Mouse (Mus musculus): ENCODE measurements at regions not wholly inside any gene's neighbourhood (a gene's known extent, or its start where the extent isn't known, plus 50 kb on each side); places are given as distances from the start of the nearest gene placed in this dataset.
A peak's percentile ranks its signal among the peaks of the same experiment; 100 is the strongest.

- no peak for DNase-seq (ENCODE audit: low spot score in 2 of 2)
- intact Hi-C loops (cut with DNase I): no loop called here
Observed at GRCm38 (mm10) chr6:93410416-93411076, 467.3 kb upstream of the Adamts9 start.

DNA sequence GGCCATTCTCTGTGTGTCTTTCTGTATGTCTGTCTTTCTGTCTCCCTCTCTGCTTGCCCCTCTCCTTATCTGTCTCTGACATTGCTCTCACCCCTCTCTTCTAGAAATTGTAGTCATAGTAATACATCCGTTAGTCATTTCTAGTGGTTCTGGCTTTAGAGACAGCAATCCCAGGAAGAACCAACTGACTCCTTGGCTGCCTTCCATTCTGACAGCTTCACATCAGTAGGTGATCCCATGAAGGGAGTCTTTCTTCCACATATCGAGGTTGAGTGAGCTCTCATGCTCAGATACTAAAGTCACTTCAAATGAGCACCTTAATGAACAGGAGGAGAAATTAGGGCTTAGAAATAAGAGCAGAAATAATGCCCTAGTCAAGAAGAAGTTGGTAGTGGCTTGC is 455.3 kb upstream of the Adamts9 start:
- intact Hi-C loops (cut with DNase I): no loop called here
- DNase-seq (ENCODE audit: low spot score in 2 of 2): no peak

DNA sequence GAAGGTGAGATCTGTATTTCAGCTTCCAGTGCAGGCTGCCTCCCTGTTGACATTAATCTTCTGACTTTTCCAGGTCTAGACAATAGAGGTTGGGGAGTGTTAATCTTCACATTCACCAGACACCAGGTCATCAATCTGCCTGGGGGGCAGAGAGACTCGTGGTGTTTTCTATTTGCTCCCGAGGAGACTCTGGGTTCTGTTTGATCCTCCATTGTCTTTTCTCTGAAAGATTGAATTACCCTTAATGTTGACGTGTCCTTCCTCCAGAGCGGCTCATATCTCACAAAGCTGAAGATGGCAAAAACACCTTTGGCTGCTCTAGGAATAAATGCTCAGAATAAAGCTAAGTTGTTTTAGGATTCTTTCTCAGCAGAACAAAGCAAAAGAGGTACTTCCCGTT is 453.8 kb upstream of the Adamts9 start:
- DNase-seq (ENCODE audit: low spot score in 2 of 2): no peak
- intact Hi-C loops (cut with DNase I): no loop called here

DNA sequence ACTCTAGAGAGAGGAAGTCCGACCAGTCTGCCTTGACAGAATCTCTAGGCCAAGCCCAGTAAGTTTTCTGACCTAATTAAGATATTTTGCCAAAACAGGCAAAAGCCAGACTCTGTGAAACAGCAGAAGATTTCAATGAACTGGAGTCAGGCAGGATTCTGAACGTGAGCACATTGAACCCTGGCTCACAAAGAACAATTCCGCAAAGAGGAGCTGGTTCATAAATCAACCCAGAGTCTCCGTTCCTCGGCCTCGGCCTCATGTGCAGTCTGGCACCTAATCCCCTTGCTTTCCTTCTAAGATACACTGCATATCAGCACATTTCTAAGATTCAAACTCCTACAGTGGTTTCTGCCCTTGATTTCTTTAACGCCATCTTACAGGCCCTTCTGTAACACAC is 452.7 kb upstream of the Adamts9 start:
- intact Hi-C loops (cut with DNase I): no loop called here
- no peak for DNase-seq (ENCODE audit: low spot score in 2 of 2)

- peak in 1 of 2 experiments; percentile 22 for DNase-seq (ENCODE audit: low spot score in 2 of 2)
- intact Hi-C loops (cut with DNase I): no loop called here
Observed at GRCm38 (mm10) chr6:93395296-93395695, 452.0 kb upstream of the Adamts9 start.

DNA sequence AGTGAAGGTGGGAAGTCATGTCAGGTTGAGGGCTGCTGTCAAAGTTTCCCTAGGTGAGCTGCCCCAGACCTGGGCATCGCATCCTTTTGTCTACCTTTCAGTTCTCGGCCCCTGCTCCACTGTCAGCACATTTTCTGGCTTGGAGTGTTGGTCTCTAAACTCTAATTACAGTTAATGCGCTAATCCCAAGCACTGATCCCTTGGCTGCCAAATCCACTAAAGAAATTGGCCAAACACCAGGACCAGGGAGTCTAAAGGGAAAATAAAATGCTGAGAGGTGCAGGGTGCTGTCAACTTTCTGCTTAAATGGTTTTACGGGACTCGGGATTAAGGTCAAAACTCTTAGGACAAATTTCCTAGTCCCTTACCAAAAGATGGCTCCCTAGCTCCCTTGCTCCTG is 450.3 kb upstream of the Adamts9 start:
- no peak for DNase-seq (ENCODE audit: low spot score in 2 of 2)
- intact Hi-C loops (cut with DNase I): no loop called here

- DNase-seq (ENCODE audit: low spot score in 2 of 2): no peak
- intact Hi-C loops (cut with DNase I): no loop called here
Observed at GRCm38 (mm10) chr6:93392402-93392801, 449.1 kb upstream of the Adamts9 start.

GRCm38 (mm10) chr6:93391166-93391565 is 447.9 kb upstream of the Adamts9 start:
- no peak for DNase-seq (ENCODE audit: low spot score in 2 of 2)
- intact Hi-C loops (cut with DNase I): no loop called here

GRCm38 (mm10) chr6:93371341-93371740 is 428.0 kb upstream of the Adamts9 start:
- intact Hi-C loops (cut with DNase I): no loop called here
- DNase-seq (ENCODE audit: low spot score in 2 of 2): no peak

DNA sequence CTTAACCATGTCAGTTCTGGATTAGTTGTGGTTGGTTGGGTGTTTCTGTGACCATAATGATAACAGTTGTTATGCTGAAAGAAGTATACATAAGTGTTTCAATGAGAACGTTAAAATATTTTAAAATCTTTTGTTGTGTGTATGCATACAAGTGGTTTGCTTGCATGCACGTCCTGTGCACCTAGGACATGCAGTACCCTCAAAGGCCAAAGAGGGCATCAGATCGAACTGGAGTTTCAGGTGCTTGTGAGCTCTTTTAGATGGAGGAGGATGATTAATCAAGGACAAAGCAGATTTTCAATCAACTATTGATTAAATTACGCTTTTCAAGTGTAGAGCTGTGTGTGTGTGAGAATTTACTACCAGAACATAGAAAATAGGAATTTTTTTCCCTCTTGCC is 420.6 kb upstream of the Adamts9 start:
- DNase-seq (ENCODE audit: low spot score in 2 of 2): no peak

GRCm38 (mm10) chr6:93353353-93354125 is 410.2 kb upstream of the Adamts9 start:
- intact Hi-C loops (cut with DNase I): no loop called here
- DNase-seq (ENCODE audit: low spot score in 2 of 2): no peak

More for the DNA sequence above, 420.6 kb upstream of the Adamts9 start:
- intact Hi-C loops (cut with DNase I): no loop called here

DNA sequence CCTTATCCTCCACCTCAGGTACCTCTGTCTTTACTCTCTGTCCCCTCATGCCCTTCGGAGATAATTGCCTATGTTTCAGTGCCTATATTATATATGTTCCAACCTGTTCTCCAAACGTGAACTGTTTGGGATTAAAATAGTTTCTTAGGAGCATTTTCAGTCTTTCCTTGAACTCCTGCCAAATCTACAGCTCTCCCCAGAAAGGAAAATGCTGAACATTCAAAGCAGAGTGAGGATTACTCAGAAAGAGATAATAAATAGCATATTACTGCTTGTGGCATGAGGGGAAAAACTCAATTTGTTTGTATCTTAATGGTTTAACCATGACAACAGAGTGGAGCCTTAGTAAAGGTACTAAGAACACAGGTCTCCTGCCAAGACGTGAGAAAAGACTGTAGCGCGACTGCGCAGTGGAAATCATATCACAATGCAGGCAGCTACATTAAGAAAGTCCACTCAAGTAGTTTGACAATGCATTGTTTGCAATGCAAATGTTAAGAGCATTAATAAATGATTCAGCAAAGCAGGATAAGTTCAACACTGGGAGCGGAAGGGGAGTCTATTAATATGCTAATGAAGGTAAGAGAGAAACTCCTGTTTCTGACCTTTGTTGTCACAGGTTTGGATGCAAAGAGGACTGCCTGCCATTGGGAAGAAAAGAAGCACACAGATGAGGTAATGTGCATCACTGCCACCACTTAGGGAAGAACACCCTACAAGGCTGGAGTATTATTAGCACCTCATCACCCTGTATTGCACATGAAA is 406.8 kb upstream of the Adamts9 start:
- no peak for DNase-seq (ENCODE audit: low spot score in 2 of 2)
- intact Hi-C loops (cut with DNase I): no loop called here

DNA sequence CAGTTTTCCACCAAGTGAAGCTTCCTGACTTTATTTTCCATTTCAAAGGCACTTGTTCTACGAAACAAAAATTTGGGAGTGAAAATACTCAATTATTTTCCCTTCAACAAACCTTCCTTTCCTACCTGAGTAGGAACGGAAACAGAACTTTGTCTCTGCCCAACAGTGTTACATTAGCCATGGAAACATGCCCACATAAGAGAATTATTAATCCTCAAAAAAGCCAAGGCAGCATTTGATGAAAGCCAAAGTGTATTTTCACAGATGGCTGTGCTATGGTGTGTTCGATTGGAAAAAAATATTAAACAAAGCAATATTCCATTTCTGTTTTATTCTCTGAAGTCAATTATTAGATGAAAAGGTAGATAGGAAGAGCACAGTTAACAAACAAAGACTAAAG is 404.8 kb upstream of the Adamts9 start:
- intact Hi-C loops (cut with DNase I): no loop called here
- no peak for DNase-seq (ENCODE audit: low spot score in 2 of 2)

DNA sequence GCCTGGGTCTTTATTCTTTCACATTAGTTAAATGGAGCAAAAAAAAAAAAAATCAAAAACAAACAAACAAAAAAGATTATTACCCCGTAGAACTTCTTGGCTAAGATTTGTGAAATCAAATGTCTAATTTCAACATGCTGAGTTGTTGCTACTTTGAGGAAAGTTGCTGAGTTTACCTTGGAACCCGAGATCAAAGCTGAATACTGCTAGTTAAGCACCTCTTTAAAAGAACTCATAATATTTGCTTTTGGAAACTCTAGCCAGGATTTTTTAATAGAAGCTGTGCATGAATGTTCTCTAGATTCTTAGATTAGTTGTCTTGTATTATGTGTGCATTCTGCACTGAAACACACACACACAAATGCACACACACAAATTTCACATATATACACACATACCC is 385.4 kb upstream of the Adamts9 start:
- DNase-seq (ENCODE audit: low spot score in 2 of 2): no peak
- intact Hi-C loops (cut with DNase I): no loop called here

- DNase-seq (ENCODE audit: low spot score in 2 of 2): no peak
- intact Hi-C loops (cut with DNase I): no loop called here
Observed at GRCm38 (mm10) chr6:93327930-93328329, 384.6 kb upstream of the Adamts9 start.

- no peak for DNase-seq (ENCODE audit: low spot score in 2 of 2)
- intact Hi-C loops (cut with DNase I): no loop called here
Observed at GRCm38 (mm10) chr6:93323881-93324280, 380.6 kb upstream of the Adamts9 start.

- no peak for DNase-seq (ENCODE audit: low spot score in 2 of 2)
- intact Hi-C loops (cut with DNase I): no loop called here
Observed at GRCm38 (mm10) chr6:93314625-93315024, 371.3 kb upstream of the Adamts9 start.

DNA sequence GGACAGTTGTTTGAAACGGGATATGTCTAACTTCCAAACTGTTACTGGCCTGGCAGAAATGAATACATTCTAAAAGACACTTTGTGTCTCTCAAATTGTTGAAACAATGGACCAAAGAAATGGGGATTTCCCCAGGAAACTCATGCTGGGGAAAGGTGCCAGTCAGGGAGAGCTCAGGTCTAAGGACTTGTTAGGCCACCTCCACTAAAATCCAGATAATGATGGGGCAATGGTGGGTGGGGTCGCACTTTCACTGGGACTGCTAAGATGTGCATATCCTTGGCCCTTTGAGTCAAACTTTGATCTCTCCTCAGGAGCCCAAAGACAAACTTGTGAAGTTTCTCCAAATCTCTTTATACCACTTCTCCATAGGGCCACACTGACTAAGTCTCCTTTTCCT is 361.9 kb upstream of the Adamts9 start:
- intact Hi-C loops (cut with DNase I): no loop called here
- DNase-seq (ENCODE audit: low spot score in 2 of 2): no peak

- DNase-seq (ENCODE audit: low spot score in 2 of 2): no peak
- intact Hi-C loops (cut with DNase I): no loop called here
Observed at GRCm38 (mm10) chr6:93297975-93298374, 354.7 kb upstream of the Adamts9 start.

DNA sequence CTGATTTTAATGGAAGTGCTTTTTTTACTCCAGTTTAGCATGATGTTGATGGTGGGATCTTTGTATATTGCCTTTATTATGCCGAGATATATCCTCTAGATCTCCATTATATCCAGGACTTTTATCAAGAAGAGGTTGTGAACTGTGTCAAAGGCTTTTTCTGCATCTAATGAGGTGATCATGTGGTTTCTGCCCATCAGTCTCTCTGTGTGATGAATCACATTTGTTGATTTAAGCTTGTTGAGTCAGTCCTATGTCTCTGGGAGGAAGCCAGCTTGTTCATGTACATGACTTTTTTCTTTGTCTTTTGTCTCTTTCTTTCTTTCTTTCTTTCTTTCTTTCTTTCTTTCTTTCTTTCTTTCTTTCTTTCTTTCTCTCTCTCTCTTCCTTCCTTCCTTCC is 348.4 kb upstream of the Adamts9 start:
- DNase-seq (ENCODE audit: low spot score in 2 of 2): no peak
- intact Hi-C loops (cut with DNase I): no loop called here

- no peak for DNase-seq (ENCODE audit: low spot score in 2 of 2)
- intact Hi-C loops (cut with DNase I): no loop called here
Observed at GRCm38 (mm10) chr6:93288421-93288820, 345.1 kb upstream of the Adamts9 start.

Measured in left cerebral cortex, postnatal 36 days (tissue).